Mouse (Mus musculus) cerebellum, adult 9-10 months (tissue): ENCODE results near the gene Mtmr2.
"Not testable (repeated sequence)": the region's sequence is repeated elsewhere in the genome, so short reads cannot be mapped to it uniquely, and the experiment has no call there.

ENCODE experiments used
- DNase-seq: peaks from one replicate; pipeline ENCODE4 v3.0.0; 2022

Mtmr2 gene

DNA sequence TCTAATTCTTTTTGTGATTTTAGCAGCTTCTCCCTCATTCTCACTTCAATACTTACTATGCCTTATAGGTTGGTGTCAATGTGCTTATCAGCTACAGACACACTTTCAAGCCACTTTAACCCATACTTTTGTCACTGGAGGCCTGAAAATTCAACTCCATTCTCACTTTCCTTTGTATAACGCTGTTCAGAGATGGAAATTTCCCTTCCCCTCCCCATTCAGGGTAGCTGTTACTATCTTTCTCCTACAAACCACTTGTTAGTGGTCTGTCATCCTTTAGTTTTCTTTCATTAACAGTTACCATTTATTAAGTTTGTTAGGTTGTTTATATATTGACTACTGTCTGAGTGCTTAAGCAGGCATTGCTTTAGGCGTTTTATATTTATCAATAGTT lies at the start of gene Mtmr2:
Mtmr2 (plus strand) TSS at position 7 of the 394 bp plus-strand sequence.
- DNase-seq = no peak

GRCm38 (mm10) chr9:13699061-13699780 lies 49.0 kb upstream of the Mtmr2 start:
- DNase-seq = no peak

GRCm38 (mm10) chr9:13699781-13700116 lies 48.5 kb upstream of the Mtmr2 start:
- no peak for DNase-seq

DNA sequence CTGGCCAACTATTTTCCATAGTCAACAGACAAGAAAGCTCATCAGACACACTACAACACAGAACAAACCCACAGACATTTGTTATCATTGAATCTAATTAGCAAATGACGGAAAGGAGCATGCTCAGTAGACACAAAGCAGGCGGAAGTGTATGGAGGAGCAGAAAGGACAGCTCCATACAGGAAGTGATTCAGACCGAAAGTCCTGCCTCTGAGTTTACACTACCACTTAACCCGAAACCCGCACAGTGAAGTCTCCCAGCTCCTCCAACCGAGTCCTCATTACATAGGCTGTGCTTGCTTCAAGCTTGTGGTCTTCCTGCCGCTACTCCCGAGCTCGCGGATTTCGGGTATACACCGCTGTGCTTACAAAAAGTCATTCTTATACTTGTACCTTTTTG lies 46.4 kb upstream of the Mtmr2 start:
- no peak for DNase-seq

GRCm38 (mm10) chr9:13703100-13703499 lies 45.1 kb upstream of the Mtmr2 start:
- DNase-seq = no peak

DNA sequence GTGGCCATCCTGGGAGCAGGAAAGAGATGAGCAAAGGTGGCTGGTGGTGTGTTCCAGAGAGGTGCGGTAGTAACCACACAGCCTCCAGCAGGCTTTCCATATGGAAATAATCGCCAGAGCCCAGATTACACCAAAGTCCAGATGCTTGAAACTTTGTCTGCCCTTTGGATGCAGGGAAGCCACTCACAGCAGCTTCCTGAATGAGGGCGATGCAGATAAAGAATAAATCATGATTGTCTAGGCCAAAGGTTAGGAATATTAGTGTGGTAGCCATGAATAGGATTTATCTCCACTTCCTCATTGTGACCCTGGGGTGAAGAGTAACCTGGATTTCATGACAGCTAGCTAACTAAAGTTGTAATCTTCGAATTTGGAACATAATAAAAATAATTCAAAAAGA lies 43.3 kb upstream of the Mtmr2 start:
- no peak for DNase-seq

- DNase-seq = no peak
These were observed 41.1 kb upstream of the Mtmr2 start for GRCm38 (mm10) chr9:13707066-13707555.

GRCm38 (mm10) chr9:13709436-13709835 lies 38.8 kb upstream of the Mtmr2 start:
- DNase-seq = no peak

DNA sequence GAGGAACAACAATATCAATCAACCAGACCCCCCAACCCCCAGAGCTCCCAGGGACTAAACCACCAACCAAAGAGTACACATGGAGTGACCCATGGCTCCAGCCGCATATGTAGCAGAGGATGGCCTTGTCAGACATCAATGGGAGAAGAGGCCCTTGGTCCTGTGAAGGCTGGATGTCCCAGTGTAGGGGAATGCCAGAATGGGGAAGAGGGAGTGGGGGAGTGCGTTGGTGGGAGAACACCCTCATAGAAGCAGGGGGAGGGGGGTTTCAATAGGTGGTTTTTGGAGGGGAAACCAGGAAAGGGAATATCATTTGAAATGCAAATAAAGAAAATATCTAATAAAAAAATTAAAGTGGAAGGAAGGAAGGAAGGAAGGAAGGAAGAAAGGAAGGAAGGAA lies 32.3 kb upstream of the Mtmr2 start:
- DNase-seq = not testable (repeated sequence)

GRCm38 (mm10) chr9:13716316-13717099 lies 31.7 kb upstream of the Mtmr2 start:
- DNase-seq = peak; percentile 87

DNA sequence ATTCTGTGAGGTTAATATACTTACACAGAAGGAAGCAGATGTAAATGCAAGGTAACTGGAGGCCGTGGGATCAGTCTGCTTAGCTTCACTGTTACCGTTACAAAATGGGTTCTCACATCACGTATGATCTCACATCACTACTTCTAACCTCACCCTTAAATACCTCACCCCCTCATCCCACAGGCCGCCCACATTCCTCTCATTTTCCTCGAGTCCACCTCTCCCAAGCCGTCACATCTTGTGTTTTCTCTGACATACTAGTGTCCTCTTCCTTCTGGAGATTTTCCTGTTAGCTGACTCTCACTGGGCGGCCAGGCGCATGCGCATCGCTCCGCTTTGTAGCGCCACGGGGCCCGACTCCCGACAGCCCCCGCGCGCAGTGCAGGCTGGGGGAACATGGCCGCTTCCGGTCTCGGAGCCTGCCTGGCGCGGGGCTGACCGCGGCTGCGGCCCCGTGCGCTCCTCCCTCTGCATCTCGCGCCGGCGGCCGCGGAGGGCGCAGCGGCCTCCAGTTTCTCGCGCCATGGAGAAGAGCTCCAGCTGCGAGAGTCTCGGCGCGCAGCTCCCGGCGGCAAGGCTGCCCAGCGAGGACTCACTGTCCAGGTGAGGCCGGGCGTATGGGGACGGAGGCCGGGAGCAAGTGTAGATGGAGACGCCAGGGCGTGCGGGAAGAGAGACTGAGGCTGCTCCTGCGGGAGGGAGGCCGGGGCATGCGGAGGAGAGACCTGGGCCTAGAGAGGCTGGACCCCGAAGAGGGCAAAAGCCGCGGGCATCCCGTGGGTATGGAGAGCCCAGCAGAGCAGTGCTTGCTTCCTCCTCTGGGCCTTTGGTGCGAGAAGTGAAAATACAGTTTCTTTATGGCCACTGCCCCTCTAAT lies 826 bp downstream of the Mtmr2 start:
- peak; percentile 96 for DNase-seq

DNA sequence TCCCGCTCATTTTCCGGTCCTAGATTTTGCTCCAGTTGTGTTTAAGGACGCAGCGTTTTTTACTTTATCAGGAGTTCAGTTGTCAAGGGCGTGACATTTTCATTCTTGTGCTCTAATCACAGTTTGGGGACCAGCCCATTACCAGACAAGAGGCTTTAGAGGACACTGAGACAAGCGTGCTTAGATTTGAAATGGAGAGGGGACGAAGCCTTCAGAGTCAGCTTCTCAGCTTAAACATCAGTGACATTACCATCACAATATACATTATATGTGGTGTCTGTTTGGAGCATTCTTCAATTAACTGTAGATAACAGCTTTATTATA lies 1.4 kb downstream of the Mtmr2 start:
- DNase-seq = no peak

GRCm38 (mm10) chr9:13752543-13752942 lies 4.3 kb downstream of the Mtmr2 start:
- no peak for DNase-seq

DNA sequence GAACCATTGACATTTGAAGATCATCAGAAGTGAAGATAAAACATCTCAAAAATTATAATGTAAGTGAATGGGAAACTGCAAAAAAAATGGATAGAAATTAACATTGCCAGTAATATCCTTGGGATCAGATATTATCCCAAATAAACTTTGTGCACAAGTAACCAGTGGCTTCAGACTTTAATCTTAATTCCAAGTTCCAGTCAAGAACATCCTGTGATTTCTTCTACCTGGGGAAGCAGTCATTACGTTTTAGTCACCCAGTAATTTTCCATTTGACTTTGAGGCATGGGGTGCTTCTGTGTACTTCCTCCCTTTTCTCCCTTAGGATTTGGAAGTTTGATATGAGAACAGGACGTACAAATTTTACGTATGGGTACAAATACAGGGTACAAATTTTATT lies 12.2 kb downstream of the Mtmr2 start:
- DNase-seq = no peak

DNA sequence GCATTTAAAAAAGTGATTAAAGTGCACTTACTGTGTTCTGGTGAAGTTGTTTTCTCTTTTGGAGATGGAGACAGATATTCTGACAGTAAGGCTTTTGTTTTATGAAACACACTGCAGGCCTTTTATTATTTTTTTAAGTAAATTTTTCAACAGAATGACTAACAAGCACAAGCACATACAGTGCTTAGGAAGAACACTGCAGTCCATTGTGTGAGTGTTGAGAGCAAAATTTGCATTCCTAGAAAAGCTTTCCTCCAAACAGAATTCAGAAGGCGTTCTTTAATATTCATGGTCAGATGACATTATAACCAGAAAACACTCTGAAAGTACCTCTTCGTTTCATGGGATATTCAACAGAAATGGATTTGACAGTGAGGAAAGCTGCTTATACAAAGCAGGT lies 17.4 kb downstream of the Mtmr2 start:
- DNase-seq = no peak

- DNase-seq = no peak
These were observed 18.4 kb downstream of the Mtmr2 start for GRCm38 (mm10) chr9:13766570-13766969.

DNA sequence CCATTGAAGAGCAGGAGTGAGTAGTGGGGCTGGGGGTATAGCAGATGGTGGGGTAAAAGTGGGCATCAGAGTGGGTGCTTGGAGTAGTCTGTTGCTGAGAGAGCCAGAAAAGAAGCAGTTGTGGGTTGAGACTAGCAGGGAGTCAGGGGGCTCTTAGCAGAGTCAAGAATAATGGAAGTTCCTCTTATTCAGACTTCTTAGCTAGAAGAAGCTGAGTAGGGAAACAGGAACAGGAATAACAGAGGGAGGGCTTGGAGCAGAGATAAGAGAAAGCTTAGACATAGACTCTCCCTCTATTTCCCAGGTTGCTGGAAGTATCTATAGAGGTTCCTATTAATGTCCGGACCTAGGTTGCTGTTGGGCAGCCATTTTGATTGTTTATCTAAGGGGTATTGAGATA lies 26.5 kb downstream of the Mtmr2 start:
- no peak for DNase-seq

- no peak for DNase-seq
These were observed 33.8 kb downstream of the Mtmr2 start for GRCm38 (mm10) chr9:13781985-13782384.

DNA sequence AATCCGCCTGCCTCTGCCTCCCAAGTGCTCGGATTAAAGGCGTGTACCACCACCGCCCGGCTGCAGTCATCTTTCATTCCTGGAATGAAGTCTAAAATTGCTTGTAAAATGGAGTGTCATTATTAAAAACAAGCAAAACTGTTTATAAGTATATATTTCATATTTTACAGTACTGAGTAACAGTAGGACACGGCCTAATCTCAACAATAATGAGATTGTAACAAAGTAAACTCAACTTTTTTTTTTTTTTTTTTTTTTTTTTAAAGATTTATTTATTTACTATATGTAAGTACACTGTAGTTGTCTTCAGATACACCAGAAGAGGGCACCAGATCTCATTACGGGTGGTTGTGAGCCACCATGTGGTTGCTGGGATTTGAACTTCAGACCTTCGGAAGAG lies 42.7 kb downstream of the Mtmr2 start:
- not testable (repeated sequence) for DNase-seq

DNA sequence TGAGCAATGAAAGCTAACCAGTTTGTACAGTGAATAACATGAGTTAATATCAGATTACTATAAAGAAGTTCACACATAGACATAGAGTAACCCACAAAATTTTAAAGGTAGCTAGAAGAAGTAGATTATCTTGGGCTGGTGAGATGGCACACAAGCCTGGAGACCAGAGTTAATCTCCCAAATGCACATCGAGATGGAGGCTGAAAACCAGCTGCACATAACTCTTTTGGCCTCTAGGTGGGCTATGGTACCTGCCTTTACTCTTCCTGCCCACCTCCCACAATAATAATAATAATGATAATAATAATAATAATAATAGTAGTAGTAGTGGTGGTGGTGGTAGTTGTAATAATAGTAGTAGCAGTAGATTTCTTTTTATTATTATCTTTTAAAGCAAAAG lies 46.1 kb downstream of the Mtmr2 start:
- no peak for DNase-seq

DNA sequence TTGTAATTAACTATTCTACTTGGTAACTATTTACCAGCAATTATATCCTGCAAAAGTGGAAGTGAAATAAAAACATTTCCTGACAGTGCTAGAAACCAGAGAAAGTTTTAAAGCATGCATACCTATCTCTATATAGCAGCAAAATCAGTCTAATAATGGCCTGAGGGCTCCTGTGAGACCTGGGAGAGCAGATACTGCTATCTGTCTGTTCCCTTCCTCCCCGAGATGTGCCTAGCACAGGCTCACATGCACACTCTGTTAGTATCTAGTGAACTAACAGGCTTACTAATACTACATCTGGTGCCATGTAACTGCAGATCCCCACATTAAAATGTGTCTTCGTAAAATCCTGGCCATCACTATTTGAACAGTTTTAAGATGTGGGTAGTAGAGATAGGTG lies 46.5 kb downstream of the Mtmr2 start:
- no peak for DNase-seq

DNA sequence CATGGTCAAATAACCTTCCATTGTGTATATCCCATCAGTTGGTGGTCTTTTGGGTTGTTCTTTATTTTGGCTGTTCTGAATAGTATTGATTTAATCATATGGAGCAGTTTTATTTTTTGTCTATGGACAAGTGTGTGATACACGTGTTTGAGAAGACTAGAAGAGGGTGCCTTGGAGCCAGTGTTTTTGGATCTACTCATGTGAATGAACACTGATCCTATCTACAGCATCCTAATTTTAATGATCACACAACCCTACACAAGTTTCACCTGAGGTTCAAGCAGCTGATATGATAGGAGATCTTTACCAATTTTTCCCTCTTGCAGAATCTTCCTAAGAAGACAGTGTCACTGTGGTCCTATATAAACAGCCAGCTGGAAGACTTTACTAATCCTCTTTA lies 56.3 kb downstream of the Mtmr2 start:
- DNase-seq = no peak

DNA sequence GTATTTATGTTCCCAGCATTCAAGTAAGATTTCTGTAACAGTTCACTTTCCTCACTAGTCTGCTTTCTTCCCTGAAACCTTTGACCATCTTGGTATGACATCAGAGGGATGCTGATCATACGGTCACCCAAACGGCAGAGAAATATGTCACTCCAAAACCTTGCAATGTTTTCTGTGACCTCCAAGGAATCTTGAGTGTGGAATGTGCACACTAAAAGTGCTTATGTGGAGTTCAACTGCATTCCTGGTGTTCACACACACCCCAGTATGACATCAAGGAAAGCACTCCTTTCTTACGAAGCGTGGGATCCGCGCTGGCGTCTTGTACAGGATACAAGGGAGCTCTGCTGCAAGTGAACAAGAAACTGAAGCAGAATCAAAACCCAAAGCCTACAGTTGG lies 58.6 kb downstream of the Mtmr2 start:
- no peak for DNase-seq

DNA sequence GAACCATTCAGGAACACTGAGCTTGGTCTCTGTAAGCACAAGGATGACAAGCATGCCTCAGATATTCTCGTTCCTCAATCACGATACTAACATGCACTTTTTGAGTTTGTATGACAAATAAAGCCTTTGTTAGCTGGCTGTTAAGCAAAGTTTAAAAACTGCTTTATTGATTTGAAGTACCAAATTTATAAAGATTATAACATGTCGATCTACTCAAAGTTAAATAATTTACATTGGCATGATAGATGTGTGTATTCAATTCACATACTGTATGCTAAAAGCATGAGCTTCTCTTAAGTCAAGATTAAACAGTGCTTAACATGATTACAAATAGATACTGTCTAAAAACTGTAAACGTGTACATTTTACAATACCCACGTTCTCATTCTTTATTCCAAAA lies 59.4 kb downstream of the Mtmr2 start:
- no peak for DNase-seq
